Mouse (Mus musculus) activated CD4-positive, CD25-positive, alpha-beta regulatory T cell, adult 9 weeks (primary cell): ENCODE results near the gene Arrdc5. TPM values are rescaled to one million over a fixed set of nuclear protein-coding genes. Genes with fewer than 3 reads are reported as not detected.

Source experiments
- polyA plus RNA-seq: library from polyadenylated mRNA; unstranded; fragments of 100-300 nt; shearing (Covaris generic); gene quantifications from one replicate; pipeline ENCODE4 v1.2.1, GENCODE M21; 2017

The Arrdc5 gene
- not detected for polyA plus RNA-seq

DNA sequence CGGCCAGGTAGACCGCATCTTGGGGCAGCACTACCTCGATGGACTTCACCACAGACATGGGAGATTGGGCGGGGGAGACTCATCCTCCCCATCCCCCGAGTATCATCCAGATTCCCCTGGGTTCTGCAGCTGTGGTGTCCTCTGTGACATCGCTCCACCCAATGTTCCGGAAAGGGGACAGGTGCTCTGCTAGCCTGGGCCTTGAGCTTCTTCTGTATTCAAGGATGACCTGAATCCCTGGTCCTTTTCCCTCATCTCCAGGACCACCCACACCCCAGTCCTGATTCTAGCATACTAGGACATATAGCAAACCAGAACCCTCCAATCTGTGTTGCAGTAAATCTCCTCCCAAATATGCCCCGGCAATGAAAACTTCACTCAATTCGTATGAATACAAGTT lies at the start of gene Arrdc5:
Arrdc5 (minus strand) TSS at position 101 of the 400 bp plus-strand sequence.

GRCm38 (mm10) chr17:56325450-56326152 lies 25.5 kb upstream of the Arrdc5 start, which contains the start of gene Kdm4b:
Kdm4b (plus strand) TSS chr17:56326062.

GRCm38 (mm10) chr17:56303160-56303846 lies 3.2 kb upstream of the Arrdc5 start, which contains the start of gene Uhrf1:
Uhrf1 (plus strand) TSS chr17:56303321.

GRCm38 (mm10) chr17:56292531-56293222 lies 7.4 kb downstream of the Arrdc5 start, which contains the start of gene Plin3:
Plin3 (minus strand) TSS chr17:56292873.

DNA sequence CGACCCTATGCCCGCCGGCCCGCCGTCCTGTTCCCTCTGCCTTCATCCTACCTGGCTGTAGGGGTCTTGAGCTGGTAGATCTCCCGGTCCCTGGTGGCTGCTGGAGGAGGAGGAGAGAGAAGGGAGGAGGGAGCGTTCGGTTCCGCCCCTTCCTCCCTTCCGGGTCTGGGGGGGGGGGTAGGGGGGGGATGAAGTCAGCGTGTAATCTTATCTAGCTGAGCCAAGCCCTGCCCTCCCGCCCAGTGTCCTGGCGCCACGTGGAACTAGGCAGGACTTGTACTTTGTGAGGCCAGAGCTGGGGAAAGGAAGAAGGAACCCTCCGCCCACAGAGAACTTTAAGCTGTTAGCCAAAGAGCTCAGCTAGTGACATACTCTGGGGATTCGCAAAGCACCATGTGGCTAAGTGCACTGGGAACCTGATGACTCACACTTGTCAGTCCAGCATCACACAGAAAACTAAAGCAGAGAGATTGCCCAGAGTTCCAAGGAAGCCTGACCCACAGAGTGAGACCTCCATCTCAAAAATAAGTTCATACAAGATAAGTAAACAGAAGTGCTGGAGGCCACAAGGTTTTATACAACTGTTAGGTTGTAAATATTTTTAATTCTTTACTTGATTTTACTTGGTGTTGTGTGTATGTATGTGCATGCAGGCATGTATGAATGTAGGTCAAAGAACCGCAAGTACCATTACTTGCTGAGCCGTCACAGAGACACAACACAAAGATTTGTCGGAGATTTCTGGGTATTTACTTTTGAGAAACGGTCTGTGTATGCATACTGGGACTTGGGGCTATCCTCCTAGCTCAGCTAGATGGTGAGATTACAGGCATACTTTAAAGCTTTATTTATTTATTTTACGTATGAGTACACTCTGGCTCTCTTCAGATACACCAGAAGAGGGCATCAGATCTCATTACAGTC lies 23.2 kb downstream of the Arrdc5 start, which contains the start of gene Ticam1:
Ticam1 (minus strand) TSS at position 144 of the 924 bp plus-strand sequence.

DNA sequence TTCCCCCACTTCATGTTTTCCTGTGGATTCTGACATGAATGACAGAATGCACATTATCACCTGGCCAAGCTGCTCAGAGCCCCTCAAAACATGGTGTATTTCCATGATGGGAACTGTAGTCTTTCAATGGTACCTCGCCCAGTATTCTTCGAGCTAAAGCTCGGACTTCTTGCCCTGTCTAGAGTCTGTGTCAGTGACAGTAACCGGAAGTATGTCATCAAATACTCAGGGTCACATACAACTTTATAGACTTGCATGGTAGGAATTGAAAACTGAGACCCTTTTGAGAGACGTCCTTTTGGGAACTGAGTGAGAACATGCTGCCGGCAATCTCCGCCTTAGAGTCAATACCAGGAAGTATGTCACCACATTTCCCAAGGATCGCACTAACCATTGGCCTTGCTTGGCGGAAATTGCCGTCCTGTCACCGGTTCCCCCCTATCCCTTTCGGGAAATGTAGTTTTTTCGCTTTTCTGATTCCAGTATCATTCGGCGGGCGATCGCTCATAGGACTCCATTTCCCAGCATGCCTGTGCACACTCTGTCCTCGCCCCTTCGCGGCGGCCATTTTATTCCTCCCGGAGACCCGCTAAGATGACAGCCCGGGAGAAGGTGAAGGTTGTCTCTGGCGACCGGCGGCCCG lies 43.7 kb downstream of the Arrdc5 start, which contains the start of gene Fem1a:
Fem1a (plus strand) TSS at position 572 of the 643 bp plus-strand sequence.

Other genes with a start within 250 kb of the Arrdc5 start
- gene Ubxn6, start 225.3 kb downstream of the Arrdc5 start, polyA plus RNA-seq: 75.5 TPM
- gene Hdgfl2, start 220.7 kb downstream of the Arrdc5 start, polyA plus RNA-seq: 139 TPM
- gene Plin4, start 190.5 kb downstream of the Arrdc5 start, polyA plus RNA-seq: not detected
- not detected for gene Plin5, start 182.7 kb downstream of the Arrdc5 start, polyA plus RNA-seq
- gene Lrg1, start 178.3 kb downstream of the Arrdc5 start, polyA plus RNA-seq: not detected
- not detected for gene Sema6b, start 159.9 kb downstream of the Arrdc5 start, polyA plus RNA-seq
- gene Tnfaip8l1, start 137.8 kb downstream of the Arrdc5 start, polyA plus RNA-seq: 34.1 TPM
- gene Mydgf, start 116.4 kb downstream of the Arrdc5 start, polyA plus RNA-seq: 60.7 TPM
- 40.5 TPM for gene Dpp9, start 81.4 kb downstream of the Arrdc5 start, polyA plus RNA-seq
- gene Fem1a, start 43.5 kb downstream of the Arrdc5 start, polyA plus RNA-seq: 3.4 TPM
- 8.1 TPM for gene Ticam1, start 23.5 kb downstream of the Arrdc5 start, polyA plus RNA-seq
- 40.9 TPM for gene Plin3, start 7.4 kb downstream of the Arrdc5 start, polyA plus RNA-seq
- 25.1 TPM for gene Uhrf1, start 3.0 kb upstream of the Arrdc5 start, polyA plus RNA-seq
- gene Kdm4b, start 25.8 kb upstream of the Arrdc5 start, polyA plus RNA-seq: 15.9 TPM
- 13.4 TPM for gene Ptprs, start 176.2 kb upstream of the Arrdc5 start, polyA plus RNA-seq
- not detected for gene Znrf4, start 212.1 kb upstream of the Arrdc5 start, polyA plus RNA-seq